Mouse (Mus musculus) mature B cell (primary cell): ENCODE results near the gene Ppme1.

ENCODE experiments used
- in situ Hi-C: fragments of 300-500 bp; cut with MboI; formaldehyde crosslinking; loops from 2 replicates; pipeline ENCODE4 v1.14.3; 2019

The Ppme1 gene

GRCm38 (mm10) chr7:100327514-100327913, 44.6 kb downstream of the Ppme1 start:
- in situ Hi-C loops: no loop called here

- in situ Hi-C loops: no loop called here
Measured at GRCm38 (mm10) chr7:100325482-100325881, 46.6 kb downstream of the Ppme1 start.

GRCm38 (mm10) chr7:100323721-100324120, 48.4 kb downstream of the Ppme1 start:
- in situ Hi-C loops: no loop called here

GRCm38 (mm10) chr7:100317534-100317933, 54.6 kb downstream of the Ppme1 start:
- in situ Hi-C loops: no loop called here

- in situ Hi-C loops: no loop called here
Measured at GRCm38 (mm10) chr7:100316924-100317323, 55.2 kb downstream of the Ppme1 start.

- in situ Hi-C loops: no loop called here
Measured at GRCm38 (mm10) chr7:100312716-100313115, 59.4 kb downstream of the Ppme1 start.

- in situ Hi-C loops: no loop called here
Measured at GRCm38 (mm10) chr7:100310290-100310689, 61.8 kb downstream of the Ppme1 start.

GRCm38 (mm10) chr7:100309679-100310078, 62.4 kb downstream of the Ppme1 start:
- in situ Hi-C loops: no loop called here

- in situ Hi-C loops: no loop called here
Measured at GRCm38 (mm10) chr7:100309216-100309615, 62.9 kb downstream of the Ppme1 start.

- in situ Hi-C loops: no loop called here
Measured at GRCm38 (mm10) chr7:100307872-100308653, 64.0 kb downstream of the Ppme1 start.

- in situ Hi-C loops: no loop called here
Measured at GRCm38 (mm10) chr7:100305894-100306293, 66.2 kb downstream of the Ppme1 start.

- in situ Hi-C loops: no loop called here
Measured at GRCm38 (mm10) chr7:100302316-100302715, 69.8 kb downstream of the Ppme1 start.

- in situ Hi-C loops: no loop called here
Measured at GRCm38 (mm10) chr7:100301390-100301789, 70.7 kb downstream of the Ppme1 start.

GRCm38 (mm10) chr7:100298861-100299510, 73.1 kb downstream of the Ppme1 start:
- in situ Hi-C loops: no loop called here

GRCm38 (mm10) chr7:100296699-100297098, 75.4 kb downstream of the Ppme1 start:
- in situ Hi-C loops: no loop called here

- in situ Hi-C loops: no loop called here
Measured at GRCm38 (mm10) chr7:100295745-100296144, 76.4 kb downstream of the Ppme1 start.

GRCm38 (mm10) chr7:100293546-100293945, 78.6 kb downstream of the Ppme1 start:
- in situ Hi-C loops: no loop called here

- in situ Hi-C loops: no loop called here
Measured at GRCm38 (mm10) chr7:100288622-100289021, 83.5 kb downstream of the Ppme1 start.

- in situ Hi-C loops: no loop called here
Measured at GRCm38 (mm10) chr7:100287748-100288578, 84.1 kb downstream of the Ppme1 start.

- in situ Hi-C loops: no loop called here
Measured at GRCm38 (mm10) chr7:100285383-100285782, 86.7 kb downstream of the Ppme1 start, which contains the start of gene P4ha3. Gene P4ha3 (plus strand): TSS chr7:100285520.

GRCm38 (mm10) chr7:100283298-100283697, 88.8 kb downstream of the Ppme1 start:
- in situ Hi-C loops: no loop called here

GRCm38 (mm10) chr7:100281596-100281995, 90.5 kb downstream of the Ppme1 start:
- in situ Hi-C loops: no loop called here
